Mouse (Mus musculus): Measurements from ENCODE around the gene Zbtb11. TPM values are rescaled to one million over a fixed set of nuclear protein-coding genes. Genes with fewer than 3 reads are reported as not detected.
"Not testable (repeated sequence)": the region's sequence is repeated elsewhere in the genome, so short reads cannot be mapped to it uniquely, and the experiment has no call there.

The Zbtb11 gene
- polyA plus RNA-seq (2016; fragmentation: Nextera tagmentation; extraction: Ambion mirVana): 18.4 and 19.1 TPM in 2 replicates

DNA sequence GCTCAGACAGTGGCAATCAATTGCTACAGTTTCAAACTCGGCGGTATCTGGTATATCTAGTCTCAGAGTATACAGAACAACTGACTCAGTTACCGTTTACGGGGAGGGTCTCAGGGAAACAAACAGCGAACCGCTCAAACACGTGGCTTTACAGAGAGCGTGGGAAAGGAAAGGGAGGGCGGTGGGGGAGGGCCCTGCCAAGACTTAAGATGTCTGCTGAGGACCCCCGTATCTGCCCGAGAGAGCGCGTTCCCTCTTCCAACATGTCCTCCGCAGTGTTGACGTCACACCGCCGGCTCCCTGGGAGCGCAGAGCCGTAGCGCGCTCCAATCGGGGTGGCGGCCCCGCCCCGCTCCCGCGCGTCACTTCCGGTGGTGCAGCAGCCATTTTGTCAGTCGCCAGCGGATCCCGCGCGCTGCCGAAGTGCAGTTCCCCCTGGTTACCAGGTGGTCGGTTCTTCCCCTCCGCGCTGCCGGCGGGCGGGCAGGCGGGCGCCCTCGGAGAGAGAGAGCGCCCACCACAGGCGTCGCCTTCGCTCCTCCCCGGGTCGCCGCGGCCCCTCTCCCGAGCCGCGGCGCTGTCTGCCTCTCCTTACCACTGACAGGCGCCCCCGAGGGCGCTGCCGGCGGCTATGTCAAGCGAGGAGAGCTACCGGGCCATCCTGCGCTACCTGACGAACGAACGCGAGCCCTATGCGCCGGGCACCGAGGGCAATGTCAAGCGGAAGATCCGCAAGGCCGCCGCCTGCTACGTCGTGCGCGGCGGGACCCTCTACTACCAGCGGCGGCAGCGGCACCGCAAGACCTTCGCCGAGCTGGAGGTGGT, at the start of gene Zbtb11:
TSS of gene Zbtb11 (plus strand) at position 453 of the 825 bp plus-strand sequence.
- peak within 1 kb of the TSS; percentile 96 for H3K4me3 ChIP-seq
- WGBS: under 1% methylated on average over 86 of the region's 86 CpGs
- peaks cover 35% of the 10 kb centered on the region for H3K36me3 ChIP-seq
- H3K9me3 ChIP-seq: no peaks in the 10 kb centered on the region
- H3K4me2 ChIP-seq (replicated peaks): peak within 1 kb of the TSS; percentile 80
- peaks cover 10% of the 10 kb centered on the region for H3K4me1 ChIP-seq
- H3K9ac ChIP-seq: peak within 1 kb of the TSS; percentile 93
- H3K27me3 ChIP-seq (replicated peaks): no peaks in the 10 kb centered on the region
- peak within 1 kb of the TSS; percentile 70 for H3K27ac ChIP-seq
- ATAC-seq (ENCODE audit: low FRiP score, low read depth): peak; percentile 99

GRCm38 (mm10) chr16:55924010-55924409, 49.7 kb upstream of the Zbtb11 start:
- no peaks in the 10 kb centered on the region for H3K27me3 ChIP-seq (replicated peaks)
- H3K4me1 ChIP-seq: no peaks in the 10 kb centered on the region
- no peak overlapping the region for H3K27ac ChIP-seq
- H3K4me2 ChIP-seq (replicated peaks): no peak overlapping the region
- H3K9ac ChIP-seq: no peak overlapping the region
- H3K9me3 ChIP-seq: no peaks in the 10 kb centered on the region
- 94% methylated on average over 4 of the region's 4 CpGs for WGBS
- peaks cover 50% of the 10 kb centered on the region for H3K36me3 ChIP-seq
- no peak for ATAC-seq (ENCODE audit: low FRiP score, low read depth)
- no peak overlapping the region for H3K4me3 ChIP-seq

GRCm38 (mm10) chr16:55933681-55934343, 39.9 kb upstream of the Zbtb11 start:
- H3K4me2 ChIP-seq (replicated peaks): peak overlapping the region; percentile 75
- H3K27ac ChIP-seq: peak overlapping the region; percentile 37; the same call in 1 of the 2 replicates
- peak overlapping the region; percentile 72 for H3K4me3 ChIP-seq
- peak overlapping the region; percentile 73 for H3K9ac ChIP-seq
- H3K4me1 ChIP-seq: no peaks in the 10 kb centered on the region
- ATAC-seq (ENCODE audit: low FRiP score, low read depth): peak; percentile 70
- H3K36me3 ChIP-seq: peaks cover 5% of the 10 kb centered on the region; the same call in 1 of the 2 replicates
- no peaks in the 10 kb centered on the region for H3K9me3 ChIP-seq
- under 1% methylated on average over 32 of the region's 32 CpGs for WGBS
- H3K27me3 ChIP-seq (replicated peaks): no peaks in the 10 kb centered on the region

DNA sequence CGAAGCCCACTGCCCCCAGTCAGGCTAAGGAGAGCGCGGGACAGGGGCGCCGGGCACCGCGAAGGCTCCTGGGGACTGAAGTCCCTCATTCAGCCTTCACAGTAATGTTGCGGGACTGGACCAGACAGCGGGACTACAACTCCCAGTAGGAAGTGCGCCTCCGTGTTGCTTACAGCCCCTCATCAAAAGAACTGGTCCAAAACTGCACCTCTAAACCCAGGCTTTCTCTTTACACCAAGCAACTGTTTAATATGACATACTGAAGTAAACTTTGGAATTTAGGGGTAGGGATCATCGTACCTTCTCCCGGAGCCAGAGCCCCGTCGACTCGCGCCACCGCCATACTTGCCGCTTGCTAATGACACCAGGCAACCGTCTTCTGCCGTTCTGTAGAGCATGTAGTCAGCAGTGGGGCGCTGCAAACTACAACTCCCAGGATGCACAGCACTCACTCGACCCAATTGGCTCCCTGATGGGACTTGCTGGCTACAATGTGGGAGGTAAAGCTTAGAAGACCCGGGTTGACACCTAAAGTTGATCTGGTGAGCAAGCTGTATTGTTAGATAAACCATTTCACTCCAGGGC, 39.1 kb upstream of the Zbtb11 start, which contains the start of gene Cep97:
TSS of gene Cep97 (minus strand) at position 403 of the 585 bp plus-strand sequence.
- peak within 1 kb of the TSS; percentile 37; the same call in 1 of the 2 replicates for H3K27ac ChIP-seq
- no peaks in the 10 kb centered on the region for H3K27me3 ChIP-seq (replicated peaks)
- peak within 1 kb of the TSS; percentile 73 for H3K9ac ChIP-seq
- H3K9me3 ChIP-seq: no peaks in the 10 kb centered on the region
- H3K4me1 ChIP-seq: no peaks in the 10 kb centered on the region
- H3K4me3 ChIP-seq: peak within 1 kb of the TSS; percentile 72
- no peaks in the 10 kb centered on the region for H3K36me3 ChIP-seq
- peak within 1 kb of the TSS; percentile 75 for H3K4me2 ChIP-seq (replicated peaks)
- peak; percentile 100 for ATAC-seq (ENCODE audit: low FRiP score, low read depth)
- under 1% methylated on average over 24 of the region's 24 CpGs for WGBS

GRCm38 (mm10) chr16:55938761-55939160, 34.9 kb upstream of the Zbtb11 start:
- WGBS: 84% methylated on average over 4 of the region's 4 CpGs
- Histone ChIP-seq H3K27me3 (replicated peaks) (no peaks in the 10 kb centered on the region), H3K9me3 (no peaks in the 10 kb centered on the region), H3K9ac (no peak overlapping the region), H3K36me3 (no peaks in the 10 kb centered on the region), H3K4me2 (replicated peaks) (no peak overlapping the region), H3K4me1 (no peaks in the 10 kb centered on the region), H3K27ac (no peak overlapping the region), H3K4me3 (no peak overlapping the region)
- no peak for ATAC-seq (ENCODE audit: low FRiP score, low read depth)

GRCm38 (mm10) chr16:55939703-55940102, 34.0 kb upstream of the Zbtb11 start:
- Histone ChIP-seq H3K27me3 (replicated peaks) (no peaks in the 10 kb centered on the region), H3K4me1 (no peaks in the 10 kb centered on the region), H3K36me3 (no peaks in the 10 kb centered on the region), H3K4me2 (replicated peaks) (no peak overlapping the region), H3K27ac (no peak overlapping the region), H3K4me3 (no peak overlapping the region), H3K9me3 (no peaks in the 10 kb centered on the region), H3K9ac (no peak overlapping the region)
- no peak for ATAC-seq (ENCODE audit: low FRiP score, low read depth)
- whole genome bisulfite sequencing: 90% methylated on average over 6 of the region's 6 CpGs

DNA sequence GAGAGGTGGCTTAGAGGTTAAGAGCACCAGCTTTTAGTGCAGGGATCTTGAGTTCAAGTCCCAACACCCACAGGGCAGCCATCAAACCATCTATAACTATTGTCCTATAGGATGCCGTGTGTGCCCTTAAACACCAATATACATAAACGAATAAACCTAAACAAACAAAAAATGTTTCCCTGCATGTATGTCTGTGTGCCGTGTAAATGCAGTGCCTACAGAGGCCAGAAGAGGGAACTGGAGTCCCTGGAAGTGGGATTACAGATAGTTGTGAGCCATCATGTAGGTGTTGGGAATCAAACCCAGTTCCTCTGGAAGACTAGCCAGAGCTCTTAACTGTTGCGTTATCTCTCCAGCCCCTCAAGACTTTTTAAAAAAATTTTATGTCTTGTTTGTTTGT, 32.9 kb upstream of the Zbtb11 start:
- Histone ChIP-seq H3K9me3 (no peaks in the 10 kb centered on the region), H3K27ac (no peak overlapping the region), H3K4me2 (replicated peaks) (no peak overlapping the region), H3K4me1 (no peaks in the 10 kb centered on the region), H3K9ac (no peak overlapping the region), H3K4me3 (no peak overlapping the region), H3K36me3 (no peaks in the 10 kb centered on the region), H3K27me3 (replicated peaks) (no peaks in the 10 kb centered on the region)
- no peak for ATAC-seq (ENCODE audit: low FRiP score, low read depth)
- 93% methylated on average over 4 of the region's 4 CpGs for WGBS

DNA sequence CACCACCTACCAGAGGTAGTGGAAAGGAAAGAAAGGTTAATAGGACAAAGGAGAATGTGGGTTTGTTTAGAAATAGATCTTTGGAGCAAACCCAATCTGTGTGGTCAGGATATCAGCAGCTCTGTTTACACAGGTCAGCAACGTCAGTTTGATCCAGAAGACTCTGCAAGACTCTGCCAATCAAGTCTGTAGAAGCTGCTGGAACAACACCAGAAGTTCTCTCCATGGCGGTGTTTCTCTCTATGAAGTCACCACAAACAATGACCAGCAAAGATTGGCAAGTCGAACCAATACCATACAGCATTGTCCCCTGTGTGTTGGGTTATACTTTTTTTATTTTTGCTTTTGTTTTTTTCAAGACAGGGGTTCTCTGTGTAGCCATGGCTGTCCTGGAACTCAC, 26.4 kb upstream of the Zbtb11 start:
- H3K9ac ChIP-seq: no peak overlapping the region
- no peaks in the 10 kb centered on the region for H3K36me3 ChIP-seq
- ATAC-seq (ENCODE audit: low FRiP score, low read depth): no peak
- H3K9me3 ChIP-seq: no peaks in the 10 kb centered on the region
- 82% methylated on average over 3 of the region's 3 CpGs for WGBS
- H3K27me3 ChIP-seq (replicated peaks): no peaks in the 10 kb centered on the region
- H3K4me2 ChIP-seq (replicated peaks): no peak overlapping the region
- no peak overlapping the region for H3K4me3 ChIP-seq
- H3K4me1 ChIP-seq: no peaks in the 10 kb centered on the region
- H3K27ac ChIP-seq: no peak overlapping the region

GRCm38 (mm10) chr16:55947876-55948410, 25.7 kb upstream of the Zbtb11 start:
- H3K9me3 ChIP-seq; H3K27me3 ChIP-seq (replicated peaks); H3K36me3 ChIP-seq; H3K4me3 ChIP-seq; H3K4me2 ChIP-seq (replicated peaks); ATAC-seq (ENCODE audit: low FRiP score, low read depth); H3K27ac ChIP-seq; H3K9ac ChIP-seq; H3K4me1 ChIP-seq: not testable (repeated sequence)
- WGBS: 85% methylated on average over 2 of the region's 2 CpGs

DNA sequence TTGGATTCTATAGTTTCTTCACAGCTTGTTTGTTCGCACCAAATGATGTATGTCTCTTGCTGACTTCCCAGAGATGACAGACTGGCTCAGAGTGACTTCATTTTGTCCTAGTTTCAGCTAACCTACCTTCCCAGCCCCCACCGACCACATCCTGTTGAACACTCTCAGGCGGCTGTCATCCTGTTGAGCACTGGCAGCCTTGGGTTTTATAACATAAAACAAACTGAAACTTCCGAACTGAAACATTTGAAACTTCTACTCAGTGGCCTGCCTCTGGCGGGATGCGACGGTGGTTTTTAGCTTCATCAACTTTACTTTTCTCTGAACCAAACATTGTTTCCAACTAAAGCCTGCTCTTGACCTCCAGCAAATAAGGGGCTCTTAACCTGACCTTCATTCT, 24.7 kb upstream of the Zbtb11 start:
- no peaks in the 10 kb centered on the region for H3K36me3 ChIP-seq
- no peak overlapping the region for H3K4me3 ChIP-seq
- no peak overlapping the region for H3K27ac ChIP-seq
- no peak overlapping the region for H3K4me2 ChIP-seq (replicated peaks)
- ATAC-seq (ENCODE audit: low FRiP score, low read depth): no peak
- no peak overlapping the region for H3K9ac ChIP-seq
- H3K4me1 ChIP-seq: no peaks in the 10 kb centered on the region
- H3K9me3 ChIP-seq: no peaks in the 10 kb centered on the region
- WGBS: 75% methylated on average over 7 of the region's 7 CpGs
- no peaks in the 10 kb centered on the region for H3K27me3 ChIP-seq (replicated peaks)

- no peaks in the 10 kb centered on the region for H3K9me3 ChIP-seq
- ATAC-seq (ENCODE audit: low FRiP score, low read depth): peak; percentile 59
- no peak overlapping the region for H3K27ac ChIP-seq
- H3K36me3 ChIP-seq: no peaks in the 10 kb centered on the region
- no peak overlapping the region for H3K9ac ChIP-seq
- H3K4me3 ChIP-seq: no peak overlapping the region
- 75% methylated on average over 3 of the region's 3 CpGs for WGBS
- H3K4me1 ChIP-seq: no peaks in the 10 kb centered on the region
- no peaks in the 10 kb centered on the region for H3K27me3 ChIP-seq (replicated peaks)
- no peak overlapping the region for H3K4me2 ChIP-seq (replicated peaks)
These were observed 23.2 kb upstream of the Zbtb11 start for GRCm38 (mm10) chr16:55950462-55950861.
